Mouse (Mus musculus) liver, postnatal 0 days (tissue): Measurements from ENCODE around the gene Rnase11.
"Not testable (repeated sequence)": the region's sequence is repeated elsewhere in the genome, so short reads cannot be mapped to it uniquely, and the experiment has no call there.

Source experiments
- CTCF ChIP-seq: sonication (generic); IDR thresholded peaks from 2 replicates; pipeline ENCODE4 v1.5.1; 2016; ENCODE audit warnings: antibody characterized with exemption, low read depth
- EP300 ChIP-seq: IDR thresholded peaks from 2 replicates; pipeline ENCODE4 v1.6.1; 2016; ENCODE audit warnings: antibody characterized with exemption, low read depth, mild to moderate bottlenecking

GRCm38 (mm10) chr14:51014724-51015123, 35.2 kb downstream of the Rnase11 start:
- not testable (repeated sequence) for TF ChIP-seq CTCF, EP300
